Mouse (Mus musculus): ENCODE data around the gene Angptl8.
"Not testable (repeated sequence)": the region's sequence is repeated elsewhere in the genome, so short reads cannot be mapped to it uniquely, and the experiment has no call there.

The Angptl8 gene

GRCm38 (mm10) chr9:21866641-21867040, 31.3 kb downstream of the Angptl8 start:
- in situ Hi-C loops (cut with MboI; ENCODE audit: low pct_unique_long_range_greater_than_20kb in 1 of 2, low sequenced_read_pairs in 2 of 2, unreplicated experiment in 1 of 2), result no loop called here

- in situ Hi-C loops (cut with MboI; ENCODE audit: low pct_unique_long_range_greater_than_20kb in 1 of 2, low sequenced_read_pairs in 2 of 2, unreplicated experiment in 1 of 2), result no loop called here
These were observed 32.4 kb downstream of the Angptl8 start for GRCm38 (mm10) chr9:21867726-21868125.

- in situ Hi-C loops (cut with MboI; ENCODE audit: low pct_unique_long_range_greater_than_20kb in 1 of 2, low sequenced_read_pairs in 2 of 2, unreplicated experiment in 1 of 2), result not testable (repeated sequence)
These were observed 34.0 kb downstream of the Angptl8 start for GRCm38 (mm10) chr9:21869290-21869689.

GRCm38 (mm10) chr9:21870879-21871524, 35.7 kb downstream of the Angptl8 start:
- in situ Hi-C loops (cut with MboI; ENCODE audit: low pct_unique_long_range_greater_than_20kb in 1 of 2, low sequenced_read_pairs in 2 of 2, unreplicated experiment in 1 of 2), result no loop called here

GRCm38 (mm10) chr9:21872204-21872603, 36.9 kb downstream of the Angptl8 start:
- in situ Hi-C loops (cut with MboI; ENCODE audit: low pct_unique_long_range_greater_than_20kb in 1 of 2, low sequenced_read_pairs in 2 of 2, unreplicated experiment in 1 of 2), result no loop called here

GRCm38 (mm10) chr9:21876601-21877000, 41.3 kb downstream of the Angptl8 start:
- in situ Hi-C loops (cut with MboI; ENCODE audit: low pct_unique_long_range_greater_than_20kb in 1 of 2, low sequenced_read_pairs in 2 of 2, unreplicated experiment in 1 of 2), result no loop called here

Measured in mouse embryonic stem cell (cell line).